Mouse (Mus musculus): ENCODE results near the gene Smyd2.

Gene Smyd2

GRCm38 (mm10) chr1:189919756-189920155 lies 2.4 kb downstream of the Smyd2 start:
- DNase-seq (ENCODE audit: low spot score in 2 of 2), result peak in 1 of 2 experiments; percentile 63

- DNase-seq (ENCODE audit: low spot score in 2 of 2), result no peak
These were observed 5.0 kb downstream of the Smyd2 start for GRCm38 (mm10) chr1:189917126-189917500.

GRCm38 (mm10) chr1:189916422-189917125 lies 5.6 kb downstream of the Smyd2 start:
- DNase-seq (ENCODE audit: low spot score in 2 of 2), result no peak

GRCm38 (mm10) chr1:189913093-189913760 lies 8.9 kb downstream of the Smyd2 start:
- DNase-seq (ENCODE audit: low spot score in 2 of 2), result no peak

GRCm38 (mm10) chr1:189910685-189911345 lies 11.3 kb downstream of the Smyd2 start:
- no peak for DNase-seq (ENCODE audit: low spot score in 2 of 2)

- DNase-seq (ENCODE audit: low spot score in 2 of 2), result no peak
These were observed 19.0 kb downstream of the Smyd2 start for GRCm38 (mm10) chr1:189903169-189903568.

- DNase-seq (ENCODE audit: low spot score in 2 of 2), result no peak
These were observed 19.8 kb downstream of the Smyd2 start for GRCm38 (mm10) chr1:189902413-189902812.

- DNase-seq (ENCODE audit: low spot score in 2 of 2), result no peak
These were observed 22.6 kb downstream of the Smyd2 start for GRCm38 (mm10) chr1:189899526-189899925.

- no peak for DNase-seq (ENCODE audit: low spot score in 2 of 2)
These were observed 23.5 kb downstream of the Smyd2 start for GRCm38 (mm10) chr1:189898708-189899107.

- no peak for DNase-seq (ENCODE audit: low spot score in 2 of 2)
These were observed 24.3 kb downstream of the Smyd2 start for GRCm38 (mm10) chr1:189897861-189898260.

GRCm38 (mm10) chr1:189894191-189894590 lies 28.0 kb downstream of the Smyd2 start:
- no peak for DNase-seq (ENCODE audit: low spot score in 2 of 2)

GRCm38 (mm10) chr1:189888749-189889148 lies 33.4 kb downstream of the Smyd2 start:
- no peak for DNase-seq (ENCODE audit: low spot score in 2 of 2)

GRCm38 (mm10) chr1:189887518-189887917 lies 34.6 kb downstream of the Smyd2 start:
- peak; percentile 63 to 72 for DNase-seq (ENCODE audit: low spot score in 2 of 2)

- no peak for DNase-seq (ENCODE audit: low spot score in 2 of 2)
These were observed 36.2 kb downstream of the Smyd2 start for GRCm38 (mm10) chr1:189885975-189886374.

- no peak for DNase-seq (ENCODE audit: low spot score in 2 of 2)
These were observed 37.2 kb downstream of the Smyd2 start for GRCm38 (mm10) chr1:189884951-189885350.

GRCm38 (mm10) chr1:189883531-189884170 lies 38.5 kb downstream of the Smyd2 start:
- peak; percentile 73 to 78 for DNase-seq (ENCODE audit: low spot score in 2 of 2)

- peak in 1 of 2 experiments; percentile 67 for DNase-seq (ENCODE audit: low spot score in 2 of 2)
These were observed 39.3 kb downstream of the Smyd2 start for GRCm38 (mm10) chr1:189882886-189883285.

GRCm38 (mm10) chr1:189880745-189881144 lies 41.4 kb downstream of the Smyd2 start:
- no peak for DNase-seq (ENCODE audit: low spot score in 2 of 2)

GRCm38 (mm10) chr1:189879965-189880364 lies 42.2 kb downstream of the Smyd2 start:
- DNase-seq (ENCODE audit: low spot score in 2 of 2), result no peak

GRCm38 (mm10) chr1:189879212-189879611 lies 43.0 kb downstream of the Smyd2 start:
- no peak for DNase-seq (ENCODE audit: low spot score in 2 of 2)

GRCm38 (mm10) chr1:189876162-189876561 lies 46.0 kb downstream of the Smyd2 start:
- no peak for DNase-seq (ENCODE audit: low spot score in 2 of 2)

- DNase-seq (ENCODE audit: low spot score in 2 of 2), result no peak
These were observed 46.7 kb downstream of the Smyd2 start for GRCm38 (mm10) chr1:189875439-189875861.
